Mouse (Mus musculus): ENCODE data around the gene Rpp25.

Rpp25 gene

DNA sequence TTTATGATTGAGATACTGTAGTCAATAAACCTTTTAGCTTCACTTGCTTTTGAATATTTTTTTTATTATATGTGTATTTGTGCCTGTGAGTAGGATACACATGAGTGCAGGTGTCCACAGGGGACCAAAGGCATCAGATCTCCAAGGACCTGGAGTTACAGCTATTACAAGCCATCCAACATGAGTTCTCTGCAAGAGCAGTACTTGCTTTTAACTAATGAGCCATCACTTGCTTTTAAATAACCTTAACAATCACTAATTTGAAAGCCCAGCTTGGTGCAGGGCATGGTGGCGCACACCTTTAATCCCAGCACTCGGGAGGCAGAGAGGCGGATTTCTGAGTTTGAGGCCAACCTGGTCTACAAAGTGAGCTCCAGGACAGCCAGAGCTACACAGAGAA, 50.9 kb downstream of the Rpp25 start:
- DNase-seq (ENCODE audit: extremely low spot score, low read depth, low spot score) = no peak
